Mouse (Mus musculus) lung, postnatal 4 days (tissue): ENCODE data around the gene Epb41.
A peak's percentile ranks its signal among the peaks of the same experiment; 100 is the strongest.

ENCODE experiments used
- DNase-seq, 2 experiments: peaks; one replicate each; pipeline ENCODE4 v3.0.0; 2021

Gene Epb41

GRCm38 (mm10) chr4:132041471-132042332 is 33.4 kb downstream of the Epb41 start:
- DNase-seq, result no peak

- DNase-seq, result peak in 1 of 2 experiments; percentile 39
Measured at GRCm38 (mm10) chr4:132039975-132040645, 35.0 kb downstream of the Epb41 start.

GRCm38 (mm10) chr4:132039521-132039920 is 35.6 kb downstream of the Epb41 start:
- no peak for DNase-seq

- DNase-seq, result no peak
Measured at GRCm38 (mm10) chr4:132038809-132039208, 36.3 kb downstream of the Epb41 start.

- no peak for DNase-seq
Measured at GRCm38 (mm10) chr4:132037991-132038390, 37.1 kb downstream of the Epb41 start.

GRCm38 (mm10) chr4:132037137-132037536 is 38.0 kb downstream of the Epb41 start:
- DNase-seq, result no peak

- no peak for DNase-seq
Measured at GRCm38 (mm10) chr4:132034242-132034641, 40.9 kb downstream of the Epb41 start.

- no peak for DNase-seq
Measured at GRCm38 (mm10) chr4:132033183-132033582, 41.9 kb downstream of the Epb41 start.

- DNase-seq, result no peak
Measured at GRCm38 (mm10) chr4:132029851-132030741, 45.0 kb downstream of the Epb41 start.

GRCm38 (mm10) chr4:132027806-132028205 is 47.3 kb downstream of the Epb41 start:
- DNase-seq, result no peak

GRCm38 (mm10) chr4:132027167-132027566 is 48.0 kb downstream of the Epb41 start:
- DNase-seq, result no peak

- DNase-seq, result no peak
Measured at GRCm38 (mm10) chr4:132025738-132026527, 49.2 kb downstream of the Epb41 start.

GRCm38 (mm10) chr4:132025264-132025663 is 49.9 kb downstream of the Epb41 start:
- no peak for DNase-seq

- no peak for DNase-seq
Measured at GRCm38 (mm10) chr4:132023816-132024215, 51.3 kb downstream of the Epb41 start.

GRCm38 (mm10) chr4:132022639-132023038 is 52.5 kb downstream of the Epb41 start:
- DNase-seq, result no peak

GRCm38 (mm10) chr4:132021883-132022282 is 53.2 kb downstream of the Epb41 start:
- DNase-seq, result no peak

GRCm38 (mm10) chr4:132018547-132018946 is 56.6 kb downstream of the Epb41 start:
- no peak for DNase-seq

- no peak for DNase-seq
Measured at GRCm38 (mm10) chr4:132015374-132015773, 59.7 kb downstream of the Epb41 start.

- DNase-seq, result no peak
Measured at GRCm38 (mm10) chr4:132011619-132012018, 63.5 kb downstream of the Epb41 start.

GRCm38 (mm10) chr4:132010416-132010815 is 64.7 kb downstream of the Epb41 start:
- no peak for DNase-seq

- DNase-seq, result no peak
Measured at GRCm38 (mm10) chr4:132008191-132008590, 66.9 kb downstream of the Epb41 start.

GRCm38 (mm10) chr4:132007123-132007522 is 68.0 kb downstream of the Epb41 start:
- DNase-seq, result no peak
